Mouse (Mus musculus) embryonic facial prominence, embryonic 15.5 days (tissue): Measurements from ENCODE around the gene Lipm. TPM values are rescaled to one million over a fixed set of nuclear protein-coding genes. Genes with fewer than 3 reads are reported as not detected.

Source experiments
- ATAC-seq: fragments of 200-750 bp; cut with Nextera tagmentation; 2 replicates; pipeline ENCODE4 v1.8.0; 2017; ENCODE audit warnings: low read depth, moderate TSS enrichment; ENCODE audit not compliant: insufficient number of reproducible peaks, low FRiP score, low TSS enrichment
- H3K27ac ChIP-seq: fragments of 300-500 bp; sonication (generic); replicated peaks from 2 replicates; pipeline ENCODE4 v1.5.1; 2015; ENCODE audit warnings: mild to moderate bottlenecking, inconsistent platforms
- H3K27me3 ChIP-seq: fragments of 300-500 bp; sonication (generic); 2 replicates; pipeline ENCODE4 v1.6.1; 2015; ENCODE audit warnings: inconsistent platforms
- H3K36me3 ChIP-seq: fragments of 300-500 bp; sonication (generic); 2 replicates; pipeline ENCODE4 v1.6.1; 2015; ENCODE audit warnings: mild to moderate bottlenecking, inconsistent platforms
- H3K4me1 ChIP-seq: fragments of 300-500 bp; sonication (generic); 2 replicates; pipeline ENCODE4 v1.6.1; 2015; ENCODE audit warnings: inconsistent platforms
- H3K4me2 ChIP-seq: fragments of 300-500 bp; sonication (generic); replicated peaks from 2 replicates; pipeline ENCODE4 v1.6.1; 2015; ENCODE audit warnings: mild to moderate bottlenecking, inconsistent platforms
- H3K4me3 ChIP-seq: fragments of 300-500 bp; sonication (generic); replicated peaks from 2 replicates; pipeline ENCODE4 v1.5.1; 2015; ENCODE audit warnings: mild to moderate bottlenecking, inconsistent platforms
- H3K9ac ChIP-seq: fragments of 300-500 bp; sonication (generic); 2 replicates; pipeline ENCODE4 v1.6.1; 2015; ENCODE audit warnings: inconsistent platforms
- H3K9me3 ChIP-seq: fragments of 300-500 bp; sonication (generic); replicated peaks from 2 replicates; pipeline ENCODE4 v1.6.1; 2016; ENCODE audit warnings: inconsistent platforms
- WGBS: fragments of 180-500 bp; shearing (Covaris S2); methylation state at CpG from one replicate; pipeline ENCODE4 v1.1.7; 2015; 5-methylcytosine and 5-hydroxymethylcytosine counted together
- microRNA-seq: library from miRNA; unstranded; fragments of <30 nt; microRNA quantifications from one replicate; pipeline ENCODE4, GENCODE M21; 2016; ENCODE audit warnings: borderline number of aligned reads
- polyA plus RNA-seq: library from polyadenylated mRNA; unstranded; fragments of >200 nt; fragmentation: Nextera tagmentation; extraction: Ambion mirVana; gene quantifications from 2 replicates; pipeline ENCODE4 v1.2.1, GENCODE M21; 2015

The Lipm gene
- polyA plus RNA-seq, 1 experiment from 2014 or later: 19.1 TPM

DNA sequence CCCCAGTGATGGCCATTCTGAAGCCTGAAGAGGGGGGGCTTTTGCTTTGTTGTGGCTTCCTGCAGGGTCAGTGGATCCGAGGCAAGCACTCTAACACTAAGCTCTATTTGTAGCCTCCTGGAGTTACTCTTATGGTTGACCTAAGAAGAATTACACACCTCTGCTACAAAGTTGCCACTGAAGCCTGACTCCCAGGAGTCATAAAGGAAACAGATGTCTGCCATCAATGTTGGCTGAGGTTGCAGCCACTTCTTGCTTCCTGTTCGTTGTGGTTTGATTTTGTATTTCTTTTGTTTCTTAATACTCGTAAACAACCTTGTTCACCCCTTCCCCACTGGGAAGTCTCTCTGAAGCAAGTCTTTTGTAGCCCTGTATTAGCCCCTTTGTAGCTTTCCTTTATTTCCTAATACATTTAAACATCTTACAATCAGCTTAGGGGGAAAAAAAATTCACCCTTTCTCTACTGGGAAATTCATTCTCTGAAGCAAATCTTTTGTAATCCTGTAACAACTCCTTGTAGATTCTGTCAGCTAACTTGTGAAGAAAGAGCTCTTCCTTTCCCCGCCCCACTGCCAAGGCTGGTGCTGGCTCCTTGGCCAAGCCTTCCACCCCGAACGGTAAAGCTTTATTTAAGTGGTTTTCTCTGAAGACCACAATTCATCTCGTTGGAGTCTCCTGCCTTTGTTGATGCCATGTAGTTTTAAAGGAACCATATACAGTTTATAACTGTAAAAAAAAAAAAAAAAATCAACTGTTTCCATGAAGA is 67.3 kb downstream of the Lipm start:
- Histone ChIP-seq H3K4me1 (no peaks in the 10 kb centered on the region), H3K9me3 (no peaks in the 10 kb centered on the region), H3K9ac (no peak overlapping the region), H3K36me3 (no peaks in the 10 kb centered on the region), H3K4me3 (no peak overlapping the region), H3K4me2 (no peak overlapping the region), H3K27ac (no peak overlapping the region), H3K27me3 (no peaks in the 10 kb centered on the region)
- ATAC-seq: no peak
- 47% methylated on average over 7 of the region's 7 CpGs for WGBS

DNA sequence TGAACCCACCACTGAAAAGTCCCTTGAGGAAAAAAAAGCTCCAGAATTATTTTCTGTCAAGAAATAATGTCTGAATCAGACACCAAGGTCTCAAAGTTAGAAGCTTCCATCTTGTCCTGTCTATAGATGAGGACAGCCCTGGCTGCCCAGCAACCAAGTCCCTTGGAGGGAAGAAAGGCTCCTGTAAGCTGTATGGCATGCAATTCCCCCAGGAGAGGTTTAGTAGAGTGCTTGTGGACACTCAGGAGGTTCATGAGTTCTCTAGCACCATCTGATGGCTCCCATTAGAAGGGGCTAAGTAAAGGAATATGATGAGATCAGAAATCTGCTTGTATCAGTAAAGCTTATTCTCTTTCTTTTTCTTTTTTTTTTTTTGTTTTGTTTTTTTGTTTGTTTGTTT is 68.4 kb downstream of the Lipm start:
- Histone ChIP-seq H3K9ac (no peak overlapping the region), H3K4me1 (no peaks in the 10 kb centered on the region), H3K4me3 (no peak overlapping the region), H3K4me2 (no peak overlapping the region), H3K27me3 (no peaks in the 10 kb centered on the region), H3K9me3 (no peaks in the 10 kb centered on the region), H3K36me3 (no peaks in the 10 kb centered on the region), H3K27ac (no peak overlapping the region)
- ATAC-seq: no peak

DNA sequence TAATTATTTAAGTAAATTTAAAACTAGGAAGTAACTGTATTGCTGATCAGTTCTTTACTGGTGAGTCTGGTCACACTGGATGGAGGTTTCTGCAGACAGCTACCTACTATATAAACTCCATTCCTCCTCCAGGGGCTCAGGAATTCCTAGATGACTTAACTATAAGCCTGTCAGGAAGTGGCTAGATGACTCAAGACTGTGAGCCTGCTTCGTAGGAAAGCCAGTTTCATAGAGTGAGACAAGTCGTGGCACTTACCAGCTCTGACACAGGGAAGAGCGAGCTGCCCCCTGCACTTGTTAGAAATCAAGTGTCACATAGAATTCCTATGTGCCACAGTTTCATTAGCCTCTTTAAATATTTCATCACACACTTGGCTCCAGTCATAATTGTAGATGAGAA is 70.4 kb downstream of the Lipm start:
- no peaks in the 10 kb centered on the region for H3K9me3 ChIP-seq
- H3K4me1 ChIP-seq: no peaks in the 10 kb centered on the region
- no peak overlapping the region for H3K4me3 ChIP-seq
- no peak overlapping the region for H3K27ac ChIP-seq
- H3K4me2 ChIP-seq: no peak overlapping the region
- no peak overlapping the region for H3K9ac ChIP-seq
- no peaks in the 10 kb centered on the region for H3K27me3 ChIP-seq
- 40% methylated on average over 3 of the region's 3 CpGs for WGBS
- ATAC-seq: no peak
- no peaks in the 10 kb centered on the region for H3K36me3 ChIP-seq

Small RNA genes lying within 50 kb of the gene (microRNA-seq; reads per million reads assigned to microRNA genes)
- not detected for gene Gm23334

Other genes starting within 250 kb of the Lipm start
- not detected in 2 replicates for gene Lipf, start 139.7 kb upstream of the Lipm start, polyA plus RNA-seq
- gene Lipk, start 92.6 kb upstream of the Lipm start, polyA plus RNA-seq: 3.4 and 5.6 TPM in 2 replicates
- gene Lipn, start 33.6 kb upstream of the Lipm start, polyA plus RNA-seq: 0.15 TPM in 1 of 2 replicates, not detected in the other
- 7.3 and 8.2 TPM in 2 replicates for gene Ankrd22, start 65.1 kb downstream of the Lipm start, polyA plus RNA-seq
- gene Stambpl1, start 91.3 kb downstream of the Lipm start, polyA plus RNA-seq: 10.1 and 12.6 TPM in 2 replicates
- 323 and 370 TPM in 2 replicates for gene Acta2, start 154.7 kb downstream of the Lipm start, polyA plus RNA-seq
- 9.6 and 11.6 TPM in 2 replicates for gene Fas, start 189.7 kb downstream of the Lipm start, polyA plus RNA-seq